Mouse (Mus musculus) CH12.LX (cell line): ENCODE measurements around the gene Slc29a3. TPM values are rescaled to one million over a fixed set of nuclear protein-coding genes. Genes with fewer than 3 reads are reported as not detected.

Experiments
- DNase-seq: peaks from one replicate; pipeline ENCODE4 v3.0.0-alpha.2; 2013; ENCODE audit errors: extremely low read depth
- H3K27ac ChIP-seq: 2 replicates; pipeline ENCODE4 v1.5.1; 2012; ENCODE audit warnings: low read depth, mild to moderate bottlenecking, control low read depth, moderate library complexity; ENCODE audit not compliant: insufficient read depth
- H3K27me3 ChIP-seq: replicated peaks from 2 replicates; pipeline ENCODE3; 2012; ENCODE audit warnings: inconsistent platforms
- H3K36me3 ChIP-seq, 2 experiments: replicated peaks in 1 of 2; 2 replicates each; pipeline versions ENCODE3 to v1.6.1; 2012; ENCODE audit warnings: inconsistent platforms in 1 of 2, low read length in 1 of 2, mild to moderate bottlenecking in 1 of 2, mixed read lengths in 1 of 2, moderate library complexity in 1 of 2; ENCODE audit not compliant: control insufficient read depth in 1 of 2, insufficient read depth in 1 of 2
- H3K4me1 ChIP-seq, 2 experiments: 2 replicates each; pipeline ENCODE4 v1.6.1; 2012; ENCODE audit warnings: inconsistent platforms in 1 of 2, moderate library complexity in 1 of 2; ENCODE audit not compliant: insufficient read depth in 2 of 2, control insufficient read depth in 1 of 2
- H3K4me2 ChIP-seq: 2 replicates; pipeline ENCODE4 v1.6.1; 2012; ENCODE audit warnings: low read depth, mild to moderate bottlenecking, control low read depth; ENCODE audit not compliant: poor library complexity, insufficient read depth, severe bottlenecking
- H3K4me3 ChIP-seq, 3 experiments: fragments of 150-350 bp in 1 of 3; sonication (generic) in 1 of 3; replicated peaks in 1 of 3; 2 replicates each; pipeline versions ENCODE3 to v1.5.1; 2011 to 2012; ENCODE audit warnings: low read depth in 2 of 3, low read length in 2 of 3, mild to moderate bottlenecking in 2 of 3, moderate library complexity in 2 of 3, control low read depth in 1 of 3, improper control_type of control experiment in 1 of 3, inconsistent platforms in 1 of 3, mixed read lengths in 1 of 3; ENCODE audit not compliant: poor library complexity in 1 of 3
- H3K79me2 ChIP-seq: replicated peaks from 2 replicates; pipeline ENCODE4 v1.6.1; 2012; ENCODE audit warnings: mild to moderate bottlenecking, moderate library complexity; ENCODE audit not compliant: control insufficient read depth, poor library complexity, insufficient read depth, severe bottlenecking; ENCODE audit errors: extremely low read depth
- H3K9ac ChIP-seq: 2 replicates; pipeline ENCODE4 v1.6.1; 2012; ENCODE audit warnings: low read depth, mild to moderate bottlenecking, control low read depth, moderate library complexity; ENCODE audit not compliant: insufficient read depth
- H3K9me3 ChIP-seq: replicated peaks from 2 replicates; pipeline ENCODE3; 2012; ENCODE audit warnings: low read length, inconsistent platforms, mixed read lengths
- CTCF ChIP-seq, 2 experiments: IDR thresholded peaks in 1 of 2; conservative IDR thresholded peaks in 1 of 2; 2 replicates each; pipeline ENCODE4 v1.5.1; 2011 to 2012; ENCODE audit warnings: low read depth in 2 of 2, low read length in 2 of 2, improper control_type of control experiment in 1 of 2, inconsistent platforms in 1 of 2, mild to moderate bottlenecking in 1 of 2, moderate library complexity in 1 of 2
- E2F4 ChIP-seq: IDR thresholded peaks from 2 replicates; pipeline ENCODE4 v1.6.1; 2011; ENCODE audit warnings: low read depth, low read length, improper control_type of control experiment; ENCODE audit not compliant: insufficient replicate concordance
- HCFC1 ChIP-seq: IDR thresholded peaks from 2 replicates; pipeline ENCODE4 v1.6.1; 2012; ENCODE audit warnings: low read depth, mild to moderate bottlenecking, inconsistent platforms, low read length, improper control_type of control experiment
- MAFK ChIP-seq: IDR thresholded peaks from 2 replicates; pipeline ENCODE4 v1.6.1; 2011; ENCODE audit warnings: low read length, improper control_type of control experiment; ENCODE audit not compliant: insufficient replicate concordance
- NELFE ChIP-seq: IDR thresholded peaks from 2 replicates; pipeline ENCODE4 v1.6.1; 2011; ENCODE audit warnings: low read depth, low read length, improper control_type of control experiment
- NRF1 ChIP-seq: IDR thresholded peaks from 2 replicates; pipeline ENCODE4 v1.6.1; 2014; ENCODE audit warnings: low read depth, mild to moderate bottlenecking, inconsistent platforms, low read length, improper control_type of control experiment, moderate library complexity
- POLR2A ChIP-seq: IDR thresholded peaks from 2 replicates; pipeline ENCODE4 v1.6.1; 2011; ENCODE audit warnings: low read depth, mild to moderate bottlenecking, improper control_type of control experiment, low read length
- POLR2AphosphoS2 ChIP-seq: IDR thresholded peaks from 2 replicates; pipeline ENCODE4 v1.6.1; 2011; ENCODE audit warnings: low read depth, low read length, improper control_type of control experiment
- RAD21 ChIP-seq: IDR thresholded peaks from 2 replicates; pipeline ENCODE4 v1.6.1; 2011; ENCODE audit warnings: low read depth, mild to moderate bottlenecking, low read length, improper control_type of control experiment, moderate library complexity
- RCOR1 ChIP-seq: conservative IDR thresholded peaks from 2 replicates; pipeline ENCODE4 v1.6.1; 2012; ENCODE audit warnings: low read depth, mild to moderate bottlenecking, inconsistent platforms, low read length, improper control_type of control experiment
- SIN3A ChIP-seq: IDR thresholded peaks from 2 replicates; pipeline ENCODE4 v1.6.1; 2012; ENCODE audit warnings: low read length, improper control_type of control experiment, inconsistent platforms
- TBP ChIP-seq: conservative IDR thresholded peaks from 2 replicates; pipeline ENCODE4 v1.6.1; 2011; ENCODE audit warnings: low read depth, low read length, improper control_type of control experiment
- USF2 ChIP-seq: conservative IDR thresholded peaks from 2 replicates; pipeline ENCODE4 v1.6.1; 2011; ENCODE audit warnings: low read depth, low read length, improper control_type of control experiment
- ZNF384 ChIP-seq: IDR thresholded peaks from 2 replicates; pipeline ENCODE4 v1.6.1; 2012; ENCODE audit warnings: low read depth, low read length, improper control_type of control experiment, inconsistent platforms
- dilution Hi-C: fragments of 300-500 bp; cut with MboI; formaldehyde crosslinking; loops from 2 replicates; pipeline ENCODE4 v1.14.3; 2020; ENCODE audit warnings: low sequenced_read_pairs; ENCODE audit not compliant: extremely low pct_unique_long_range_greater_than_20kb, extremely low pct_ligation_motif_present
- in situ Hi-C: fragments of 300-500 bp; cut with MboI; formaldehyde crosslinking; loops from 3 replicates; pipeline ENCODE4 v1.14.3; 2019; ENCODE audit warnings: low sequenced_read_pairs, low pct_ligation_motif_present, low pct_unique_long_range_greater_than_20kb, mixed read lengths
- polyA plus RNA-seq: library from polyadenylated mRNA; unstranded; fragments of >175 nt; gene quantifications from 2 replicates; pipeline ENCODE4 v1.2.1, GENCODE M21; 2012; ENCODE audit warnings: low read depth; ENCODE audit not compliant: insufficient read length
- total RNA-seq, 2 experiments: library from RNA; depleted of rRNA; stranded (reverse); fragments of 300-350 nt in 1 of 2; fragments of >200 nt in 1 of 2; gene quantifications; 2 replicates each; pipeline ENCODE4 v1.2.3; 2012 to 2014

Slc29a3 gene
- total and polyA plus RNA-seq, 3 experiments, result 4.1 to 19.1 (median 5.9) TPM

DNA sequence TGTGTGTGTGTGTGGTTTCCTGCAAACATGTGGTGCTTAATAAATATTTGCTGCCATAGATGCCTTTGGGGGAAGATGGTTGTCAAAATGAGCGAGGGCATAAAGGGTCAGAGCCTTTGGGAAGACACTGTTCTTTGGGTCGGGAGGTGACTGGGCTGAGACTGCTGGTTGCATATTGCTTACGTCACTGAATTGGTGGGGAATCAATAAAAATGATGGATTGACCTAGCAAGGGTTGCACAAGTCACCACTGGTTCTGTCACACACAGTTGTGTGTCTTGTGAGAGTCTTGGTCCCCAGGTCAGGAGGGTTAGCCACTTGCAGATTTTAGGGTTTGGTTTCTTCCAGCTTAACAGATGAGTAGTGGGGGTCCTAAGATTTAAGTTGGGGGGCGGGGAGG is 75.3 kb downstream of the Slc29a3 start:
- Histone ChIP-seq H3K9me3 (no peaks in the 10 kb centered on the region), H3K9ac (no peak overlapping the region), H3K4me3 (no peak overlapping the region), H3K27me3 (peaks cover 86% of the 10 kb centered on the region), H3K79me2 (no peaks in the 10 kb centered on the region), H3K36me3 (no peaks in the 10 kb centered on the region), H3K4me1 (no peaks in the 10 kb centered on the region), H3K27ac (no peak overlapping the region), H3K4me2 (no peak overlapping the region)
- in situ Hi-C loops (no loop called here), dilution Hi-C loops (no loop called here)
- no peak for TF ChIP-seq CTCF (conservative IDR thresholded peaks at IDR 0.05 in 1 of 2, IDR thresholded peaks at IDR 0.05 in 1 of 2; ENCODE audit: low read depth in 2 of 2, low read length in 2 of 2)
- TF ChIP-seq NELFE, result no peak
- no peak for TF ChIP-seq NRF1
- TF ChIP-seq RCOR1, result no peak
- TF ChIP-seq E2F4, result no peak
- TF ChIP-seq RAD21, result no peak
- TF ChIP-seq POLR2AphosphoS2, result no peak
- no peak for TF ChIP-seq TBP
- DNase-seq, result no peak

DNA sequence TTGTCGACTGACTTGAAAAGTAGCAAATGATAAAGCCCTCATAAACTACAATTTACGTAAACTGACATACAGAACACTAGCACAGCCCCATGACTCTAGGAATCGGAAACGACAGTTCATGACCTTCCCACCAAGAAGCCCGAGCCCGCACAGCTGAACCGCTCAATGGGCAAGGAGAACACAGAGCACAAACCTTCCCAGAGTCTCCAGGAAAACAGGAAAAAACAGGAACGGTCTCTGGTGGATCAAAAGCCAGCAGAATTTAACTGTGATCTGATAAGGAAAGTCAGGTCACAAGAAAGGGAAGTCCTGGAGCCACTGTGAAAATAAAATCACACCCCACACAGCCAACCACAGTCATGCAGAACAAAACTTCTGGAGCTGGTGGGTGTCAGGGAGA is 82.4 kb downstream of the Slc29a3 start:
- no peak for DNase-seq
- no peaks in the 10 kb centered on the region for H3K36me3 ChIP-seq
- H3K79me2 ChIP-seq, result no peaks in the 10 kb centered on the region
- no peak overlapping the region for H3K27ac ChIP-seq
- no peak overlapping the region for H3K9ac ChIP-seq
- no peak overlapping the region for H3K4me2 ChIP-seq
- TF ChIP-seq CTCF (conservative IDR thresholded peaks at IDR 0.05 in 1 of 2, IDR thresholded peaks at IDR 0.05 in 1 of 2; ENCODE audit: low read depth in 2 of 2, low read length in 2 of 2), result no peak
- no peak for TF ChIP-seq NELFE
- no peak for TF ChIP-seq HCFC1
- no peak for TF ChIP-seq SIN3A
- no peak for TF ChIP-seq MAFK
- no peak for TF ChIP-seq NRF1
- no peak for TF ChIP-seq ZNF384
- no peak for TF ChIP-seq USF2
- TF ChIP-seq RAD21, result no peak
- peaks cover 4 to 7% of the 10 kb centered on the region in 2 experiments for H3K4me1 ChIP-seq
- no peaks in the 10 kb centered on the region for H3K9me3 ChIP-seq
- no peak overlapping the region for H3K4me3 ChIP-seq
- dilution Hi-C loops (no loop called here), in situ Hi-C loops (no loop called here)
- peaks cover 46% of the 10 kb centered on the region for H3K27me3 ChIP-seq

GRCm38 (mm10) chr10:60668591-60668990 is 84.0 kb downstream of the Slc29a3 start:
- no peak overlapping the region for H3K9ac ChIP-seq
- H3K36me3 ChIP-seq, result no peaks in the 10 kb centered on the region
- peak overlapping the region in 1 of 3 experiments; percentile 18 for H3K4me3 ChIP-seq
- dilution Hi-C loops (no loop called here), in situ Hi-C loops (no loop called here)
- TF ChIP-seq NELFE (no peak), HCFC1 (peak; percentile 54), POLR2A (0 out of 2 replicates have a peak, but pooled peaks have one; percentile 25)
- H3K9me3 ChIP-seq, result no peaks in the 10 kb centered on the region
- no peak overlapping the region for H3K27ac ChIP-seq
- H3K4me1 ChIP-seq, result peaks cover 4 to 7% of the 10 kb centered on the region in 2 experiments
- H3K4me2 ChIP-seq, result no peak overlapping the region
- H3K27me3 ChIP-seq, result peaks cover 39% of the 10 kb centered on the region
- H3K79me2 ChIP-seq, result no peaks in the 10 kb centered on the region
- DNase-seq, result peak; percentile 63

Other genes starting within 250 kb of the Slc29a3 start
- 0.30 and 0.34 TPM in 2 replicates for gene Cdh23, start 56.3 kb downstream of the Slc29a3 start, total RNA-seq (2012; rRNA removed)
- gene Cdh23, start 56.3 kb downstream of the Slc29a3 start, total RNA-seq (2014; rRNA removed), result 0.04 and 0.20 TPM in 2 replicates
- 0.73 and 0.75 TPM in 2 replicates for gene Cdh23, start 56.3 kb downstream of the Slc29a3 start, polyA plus RNA-seq
- gene Unc5b, start 78.8 kb upstream of the Slc29a3 start, total RNA-seq (2012; rRNA removed), result 0.21 and 0.29 TPM in 2 replicates
- gene Unc5b, start 78.8 kb upstream of the Slc29a3 start, total RNA-seq (2014; rRNA removed), result 0.04 and 0.05 TPM in 2 replicates
- gene Unc5b, start 78.8 kb upstream of the Slc29a3 start, polyA plus RNA-seq, result 0.05 and 0.06 TPM in 2 replicates